Mouse (Mus musculus) midbrain, embryonic 14.5 days (tissue): Measurements from ENCODE around the gene Cers5. TPM values are rescaled to one million over a fixed set of nuclear protein-coding genes. Genes with fewer than 3 reads are reported as not detected.

ENCODE experiments used
- ATAC-seq: fragments of 200-750 bp; cut with Nextera tagmentation; 2 replicates; pipeline ENCODE4 v1.8.0; 2017; ENCODE audit warnings: moderate number of reproducible peaks, moderate library complexity; ENCODE audit not compliant: low FRiP score, low TSS enrichment
- DNase-seq: peaks from one replicate; pipeline ENCODE4 v3.0.0-alpha.2; 2015
- H3K27ac ChIP-seq: fragments of 300-500 bp; sonication (generic); replicated peaks from 2 replicates; pipeline ENCODE4 v1.5.1; 2014; ENCODE audit warnings: mild to moderate bottlenecking, low read depth, low read length, moderate library complexity
- H3K27me3 ChIP-seq: fragments of 300-500 bp; sonication (generic); 2 replicates; pipeline ENCODE4 v1.6.1; 2014; ENCODE audit warnings: low read length, control low read depth, mixed read lengths; ENCODE audit not compliant: control insufficient read depth, insufficient read depth
- H3K36me3 ChIP-seq: fragments of 300-500 bp; sonication (generic); 2 replicates; pipeline ENCODE4 v1.6.1; 2014; ENCODE audit warnings: low read length, control low read depth; ENCODE audit not compliant: control insufficient read depth, insufficient read depth
- H3K4me1 ChIP-seq: fragments of 300-500 bp; sonication (generic); 2 replicates; pipeline ENCODE4 v1.6.1; 2014; ENCODE audit warnings: mild to moderate bottlenecking, antibody characterized with exemption, low read length, control low read depth; ENCODE audit not compliant: control insufficient read depth, insufficient read depth
- H3K4me2 ChIP-seq: fragments of 300-500 bp; sonication (generic); 2 replicates; pipeline ENCODE4 v1.6.1; 2014; ENCODE audit warnings: mild to moderate bottlenecking, low read length, moderate library complexity
- H3K4me3 ChIP-seq: fragments of 300-500 bp; sonication (generic); replicated peaks from 2 replicates; pipeline ENCODE4 v1.5.1; 2014; ENCODE audit warnings: low read depth, low read length
- H3K9ac ChIP-seq: fragments of 300-500 bp; sonication (generic); replicated peaks from 2 replicates; pipeline ENCODE4 v1.6.1; 2014; ENCODE audit warnings: mild to moderate bottlenecking, low read length, moderate library complexity
- H3K9me3 ChIP-seq: fragments of 300-500 bp; sonication (generic); 2 replicates; pipeline ENCODE4 v1.6.1; 2016; ENCODE audit warnings: low read length, control low read depth, mixed read lengths; ENCODE audit not compliant: control insufficient read depth
- WGBS: fragments of 180-500 bp; shearing (Covaris S2); extraction: QIAGEN DNeasy Blood & Tissue Kit; methylation state at CpG from one replicate; pipeline ENCODE4 v1.1.7; 2014; 5-methylcytosine and 5-hydroxymethylcytosine counted together
- polyA plus RNA-seq: library from polyadenylated mRNA; unstranded; fragments of >200 nt; fragmentation: Nextera tagmentation; extraction: Ambion mirVana; gene quantifications from 2 replicates; pipeline ENCODE4 v1.2.1, GENCODE M21; 2014

The Cers5 gene
- polyA plus RNA-seq, 1 experiment from 2014 or later, result 70.9 TPM

DNA sequence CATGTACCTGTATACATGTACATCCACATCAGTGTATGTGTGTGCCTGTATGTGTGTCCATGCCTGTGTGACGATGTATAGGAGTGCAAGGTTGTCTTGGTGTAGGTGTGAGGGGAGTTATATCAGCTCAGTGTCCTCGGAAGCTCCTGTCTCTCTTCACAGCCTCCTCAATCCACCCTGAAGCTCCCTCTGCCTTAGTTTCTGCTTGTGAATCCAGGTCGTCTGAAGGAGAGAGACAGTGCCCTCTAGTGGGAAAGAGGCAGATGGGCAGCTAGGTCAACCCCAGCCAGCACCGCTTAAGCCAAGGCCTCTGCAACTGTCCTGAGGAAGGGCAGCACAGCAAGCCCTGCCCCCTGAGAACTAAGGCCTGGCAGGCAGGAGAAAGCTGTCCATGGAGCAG, 84.0 kb downstream of the Cers5 start:
- DNase-seq, result peak; percentile 85
- H3K4me3 ChIP-seq, result no peak overlapping the region
- H3K27ac ChIP-seq, result no peak overlapping the region
- peak; percentile 41 for ATAC-seq
- H3K9me3 ChIP-seq, result no peaks in the 10 kb centered on the region
- no peak overlapping the region for H3K4me2 ChIP-seq
- WGBS, result 4% methylated on average over 4 of the region's 4 CpGs
- H3K4me1 ChIP-seq, result peaks cover 19% of the 10 kb centered on the region
- H3K36me3 ChIP-seq, result peaks cover 48% of the 10 kb centered on the region
- H3K9ac ChIP-seq, result no peak overlapping the region
- H3K27me3 ChIP-seq, result no peaks in the 10 kb centered on the region

Other genes with a start within 250 kb of the Cers5 start
- 17.9 and 19.0 TPM in 2 replicates for gene Faim2, start 244.7 kb downstream of the Cers5 start, polyA plus RNA-seq
- gene Aqp2, start 193.8 kb downstream of the Cers5 start, polyA plus RNA-seq, result not detected in 2 replicates
- gene Aqp5, start 182.1 kb downstream of the Cers5 start, polyA plus RNA-seq, result 0.70 and 3.0 TPM in 2 replicates
- 0.93 and 1.1 TPM in 2 replicates for gene Aqp6, start 171.5 kb downstream of the Cers5 start, polyA plus RNA-seq
- gene Racgap1, start 121.2 kb downstream of the Cers5 start, polyA plus RNA-seq, result 42.2 and 64.0 TPM in 2 replicates
- 51.9 and 53.5 TPM in 2 replicates for gene Asic1, start 102.5 kb downstream of the Cers5 start, polyA plus RNA-seq
- gene Smarcd1, start 70.8 kb downstream of the Cers5 start, polyA plus RNA-seq, result 127 and 136 TPM in 2 replicates
- gene Gm17349, start 67.4 kb downstream of the Cers5 start, polyA plus RNA-seq, result not detected in 2 replicates
- gene Gpd1, start 55.4 kb downstream of the Cers5 start, polyA plus RNA-seq, result 0.92 and 1.7 TPM in 2 replicates
- 168 and 206 TPM in 2 replicates for gene Cox14, start 47.3 kb downstream of the Cers5 start, polyA plus RNA-seq
- gene Lima1, start 102.6 kb upstream of the Cers5 start, polyA plus RNA-seq, result 8.5 and 15.3 TPM in 2 replicates
- not detected in 2 replicates for gene Fam186a, start 194.2 kb upstream of the Cers5 start, polyA plus RNA-seq
- gene Larp4, start 197.2 kb upstream of the Cers5 start, polyA plus RNA-seq, result 27.6 and 28.6 TPM in 2 replicates